Mouse (Mus musculus) lung, postnatal 36 days (tissue): ENCODE data around the gene Smg9.

ENCODE experiments used
- DNase-seq: peaks from one replicate; pipeline ENCODE4 v3.0.0; 2022; ENCODE audit warnings: mixed read lengths

Gene Smg9

DNA sequence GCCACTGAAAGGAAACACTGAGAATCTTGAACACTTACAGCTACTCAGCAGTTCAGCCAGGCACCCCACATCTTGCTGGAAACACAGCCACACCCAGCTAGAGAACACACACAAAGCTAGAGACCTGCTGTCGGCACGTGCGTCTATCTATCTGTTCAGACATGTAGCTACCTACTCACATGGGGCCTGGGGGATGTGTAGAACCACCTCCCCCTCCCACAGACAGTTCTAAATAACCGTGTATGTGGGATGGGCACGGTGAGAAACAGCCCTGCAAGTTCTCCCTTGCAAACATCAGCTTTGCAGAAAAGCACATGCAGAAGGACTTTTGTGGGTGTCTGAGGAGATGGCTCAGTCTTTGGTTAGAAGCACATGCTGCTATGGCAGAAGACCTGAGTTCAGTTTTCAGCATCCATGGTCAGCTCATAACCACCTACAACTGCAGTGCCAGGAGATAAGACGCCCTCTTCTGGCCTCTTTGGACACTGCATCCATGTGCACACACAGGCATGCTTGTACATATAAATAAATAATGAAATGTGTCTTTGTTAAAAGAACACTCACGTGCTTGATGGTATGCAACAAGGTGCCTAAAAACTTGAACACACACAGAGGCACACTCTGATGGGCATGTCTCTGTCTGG, 47.4 kb downstream of the Smg9 start:
- peak; percentile 18 for DNase-seq

DNA sequence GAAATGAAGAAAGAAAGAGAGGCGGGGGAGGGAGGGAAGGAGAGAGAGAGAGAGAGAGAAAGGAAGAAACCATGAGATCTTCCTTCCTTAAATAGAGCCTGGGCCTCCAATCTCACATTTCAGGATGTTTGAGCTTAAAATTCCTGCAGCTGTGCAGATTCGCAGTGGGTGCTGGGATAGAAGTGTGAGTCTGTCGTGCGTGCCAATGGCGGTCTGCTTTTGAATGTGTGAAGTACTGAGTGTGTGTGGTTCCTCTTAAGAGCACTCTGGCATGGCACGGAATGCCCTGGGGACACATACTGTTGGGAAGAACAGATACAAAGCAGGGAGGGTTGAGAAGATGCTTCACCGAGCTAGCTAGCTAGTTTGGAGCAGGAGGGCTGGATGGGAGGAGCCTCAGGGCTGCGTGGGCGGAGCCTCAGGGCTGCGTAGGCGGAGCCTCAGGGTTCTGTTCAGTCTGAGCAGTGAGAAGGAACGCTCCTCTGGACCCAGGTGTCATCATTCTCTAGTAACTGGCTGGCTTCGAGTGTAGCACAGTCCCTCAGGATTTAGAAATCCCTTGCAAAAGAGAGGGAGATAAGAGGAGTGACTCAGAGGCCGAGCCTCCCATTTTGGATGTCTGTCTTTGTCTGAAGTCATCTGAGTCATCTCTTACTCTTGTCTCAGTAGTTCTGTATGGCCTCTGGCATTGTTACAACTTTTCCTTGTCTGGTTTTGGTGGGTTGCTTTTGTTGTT, 49.5 kb downstream of the Smg9 start:
- DNase-seq = peak; percentile 28

DNA sequence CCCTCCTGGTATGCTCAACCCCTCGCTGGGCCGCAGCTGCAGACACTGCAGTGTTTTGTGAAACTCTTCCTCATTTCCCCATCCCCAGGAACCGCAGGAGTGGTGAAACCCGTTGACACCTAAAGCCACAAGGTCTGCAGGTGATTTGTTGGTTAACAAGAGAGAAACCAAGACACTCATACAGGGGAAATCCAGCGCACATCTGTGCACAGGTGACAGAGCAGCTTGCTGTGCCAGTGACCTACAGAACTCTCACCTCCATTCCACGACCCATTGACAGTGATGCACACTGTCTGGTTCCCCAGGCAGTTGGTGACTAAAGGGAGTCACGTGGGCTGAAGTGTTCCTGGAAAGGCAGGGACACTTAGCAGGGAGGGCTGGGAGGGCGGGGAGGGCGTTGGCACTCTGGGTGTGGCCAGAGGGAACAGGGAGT, 51.2 kb downstream of the Smg9 start:
- DNase-seq = peak; percentile 52

DNA sequence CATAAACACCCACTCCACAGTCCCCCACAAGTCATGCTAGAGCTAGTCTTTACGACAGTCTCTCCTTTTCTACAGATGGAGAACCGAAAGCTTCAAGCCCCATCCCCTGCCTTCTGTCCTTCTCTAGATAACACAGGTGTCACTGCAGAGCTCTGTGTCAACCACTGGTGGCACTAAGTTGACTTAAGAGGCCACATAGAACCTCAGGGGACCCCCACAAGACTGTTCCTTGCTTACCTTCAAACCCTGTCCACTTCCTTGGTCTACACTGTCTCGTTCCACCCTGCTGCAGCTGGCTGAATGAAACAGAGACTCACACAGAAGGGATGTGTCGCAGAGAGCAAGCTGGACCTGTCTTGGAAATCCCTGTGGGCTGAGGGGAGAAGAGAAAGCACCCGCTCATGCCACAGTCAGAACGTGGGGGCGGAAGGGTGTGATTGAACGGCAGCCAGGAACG, 52.5 kb downstream of the Smg9 start, which contains the start of gene Irgc1:
Gene Irgc1 (minus strand): TSS at position 443 of the 457 bp plus-strand sequence.
- peak; percentile 32 for DNase-seq

DNA sequence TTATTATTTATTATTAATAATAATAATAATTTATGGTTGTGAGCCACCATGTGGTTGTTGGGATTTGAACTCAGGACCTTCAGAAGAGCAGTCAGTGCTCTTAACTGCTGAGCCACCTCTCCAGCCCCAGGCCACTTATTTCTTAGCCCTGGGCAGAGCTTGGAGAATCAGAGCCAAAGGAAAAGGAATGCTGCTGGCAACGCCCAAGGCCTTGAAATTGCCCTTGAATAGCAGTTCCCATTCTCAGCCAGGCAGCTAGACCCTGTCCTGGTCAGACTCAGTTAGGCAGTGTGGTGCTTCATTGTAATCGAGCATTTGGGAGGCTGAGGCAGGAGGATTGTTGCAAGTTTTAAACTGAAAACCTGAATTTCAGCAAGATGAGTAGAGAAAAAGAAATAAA, 54.8 kb downstream of the Smg9 start:
- DNase-seq = no peak

DNA sequence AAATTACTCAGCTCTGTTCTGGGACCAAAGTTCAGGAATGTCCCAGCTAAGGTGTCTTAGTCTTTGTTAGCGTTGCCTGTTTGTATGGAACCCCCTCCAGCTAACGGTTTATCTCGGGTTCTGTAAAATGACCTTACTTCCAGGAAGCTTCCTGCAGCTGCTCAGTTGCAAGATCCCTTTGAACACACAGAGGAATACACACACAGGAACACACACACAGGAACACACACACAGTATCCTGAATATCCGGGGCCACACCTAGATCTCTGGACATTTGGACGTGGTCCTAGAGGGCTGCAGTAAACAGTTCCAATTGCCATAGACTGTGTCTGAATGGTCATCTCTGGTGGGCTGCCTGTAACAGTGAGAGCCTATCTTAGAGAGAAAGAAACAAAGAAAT, 56.3 kb downstream of the Smg9 start:
- DNase-seq = peak; percentile 79

DNA sequence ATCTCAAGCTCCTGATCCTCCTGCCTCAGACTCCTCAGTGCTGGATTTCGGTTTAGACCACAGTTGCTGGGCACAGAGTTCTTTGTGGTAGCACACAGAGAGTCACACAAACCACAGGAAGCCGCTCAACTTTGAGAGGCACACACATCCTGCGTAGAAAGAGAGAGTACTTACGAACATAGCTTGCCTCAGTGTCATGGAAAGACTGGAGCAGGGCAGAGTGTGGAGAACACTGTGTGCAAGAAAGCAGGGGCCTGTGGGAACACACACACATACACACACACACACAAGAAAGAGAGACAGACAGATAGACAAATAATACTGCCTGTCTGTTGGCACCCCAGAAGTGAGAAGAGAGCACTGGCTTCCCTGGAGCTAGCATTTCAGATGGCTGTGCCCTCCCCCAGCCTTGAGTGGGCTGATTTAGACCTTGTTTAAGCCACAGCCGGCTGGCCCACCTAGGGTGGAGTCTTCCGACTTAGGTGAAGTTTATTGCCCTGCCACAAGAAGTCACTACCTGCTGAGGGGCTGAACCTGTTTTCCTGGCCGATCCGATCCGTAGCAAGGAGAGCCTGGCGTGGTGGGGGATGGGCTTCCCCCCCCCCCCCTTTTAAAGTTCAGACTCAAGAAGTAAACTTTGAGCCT, 58.4 kb downstream of the Smg9 start:
- DNase-seq = peak; percentile 65

DNA sequence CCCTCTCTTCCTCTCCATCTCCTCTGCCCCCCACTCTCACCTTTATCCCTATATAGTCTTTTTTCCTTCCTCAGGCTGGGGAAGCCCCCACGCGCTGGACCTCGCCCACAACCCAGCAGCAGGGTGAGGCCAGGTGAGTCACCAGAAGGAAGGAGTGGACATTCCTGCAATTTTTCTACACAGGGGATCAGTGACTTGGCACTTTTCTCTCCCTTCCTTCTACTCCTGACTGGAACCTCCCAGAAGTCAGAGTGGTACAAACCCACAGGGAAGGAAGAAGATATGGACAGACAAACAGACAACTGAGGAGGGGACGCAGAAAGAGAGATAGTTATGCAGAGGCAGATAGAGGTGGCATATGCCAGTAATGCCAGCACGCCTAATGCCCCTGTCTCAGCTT, 60.0 kb downstream of the Smg9 start:
- peak; percentile 42 for DNase-seq

DNA sequence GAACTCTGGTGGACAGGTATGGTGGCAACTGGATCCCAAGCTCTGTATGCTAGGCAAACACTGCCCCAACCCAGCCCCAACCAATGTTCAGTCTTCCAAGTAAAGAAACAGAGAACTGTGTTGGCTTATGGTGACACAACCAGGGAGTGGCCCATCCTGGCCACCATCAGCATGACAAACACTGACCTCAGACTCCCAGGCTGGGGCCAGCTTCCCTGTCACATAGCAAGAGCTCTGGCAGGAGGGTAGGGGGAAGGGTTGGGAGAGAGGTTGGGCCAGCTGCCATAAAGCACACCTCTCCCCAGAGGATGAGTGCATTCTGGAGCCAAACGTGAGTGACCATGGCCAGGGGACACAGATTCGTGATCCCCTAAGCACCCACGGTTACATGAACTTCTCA, 60.4 kb downstream of the Smg9 start:
- DNase-seq = peak; percentile 89

DNA sequence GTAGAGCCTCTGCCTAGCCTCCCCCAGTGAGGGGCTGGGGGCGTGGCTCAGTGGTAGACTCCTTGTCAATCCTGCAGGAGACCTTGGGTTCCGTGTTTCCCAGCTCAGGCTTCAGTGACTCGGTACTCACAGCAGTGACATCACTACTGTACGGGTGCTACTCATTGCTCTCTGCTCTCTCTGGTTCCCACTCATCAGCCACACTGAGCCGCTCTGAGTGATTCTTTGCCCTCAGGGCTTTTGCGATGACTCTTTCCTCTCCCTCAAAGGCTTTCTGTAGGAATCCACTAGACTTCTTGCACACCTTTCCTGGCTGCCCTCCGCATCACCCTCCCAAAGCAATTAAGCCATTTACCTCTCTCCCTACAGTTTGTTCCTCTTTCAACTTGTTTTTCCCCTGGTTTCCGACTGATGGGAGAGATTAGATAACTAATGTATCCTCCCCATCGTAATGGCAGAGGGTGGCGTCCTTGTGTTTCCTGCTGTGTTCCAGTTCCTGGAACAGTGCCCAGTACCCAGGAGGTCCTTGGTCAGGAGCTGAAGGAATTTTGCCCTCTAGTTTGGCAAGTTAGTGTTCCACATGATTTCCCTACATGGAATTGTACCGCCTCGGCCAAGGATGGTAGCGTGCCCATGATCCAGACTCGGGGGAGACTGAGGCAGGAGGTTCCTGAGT, 62.1 kb downstream of the Smg9 start:
- peak; percentile 84 for DNase-seq

DNA sequence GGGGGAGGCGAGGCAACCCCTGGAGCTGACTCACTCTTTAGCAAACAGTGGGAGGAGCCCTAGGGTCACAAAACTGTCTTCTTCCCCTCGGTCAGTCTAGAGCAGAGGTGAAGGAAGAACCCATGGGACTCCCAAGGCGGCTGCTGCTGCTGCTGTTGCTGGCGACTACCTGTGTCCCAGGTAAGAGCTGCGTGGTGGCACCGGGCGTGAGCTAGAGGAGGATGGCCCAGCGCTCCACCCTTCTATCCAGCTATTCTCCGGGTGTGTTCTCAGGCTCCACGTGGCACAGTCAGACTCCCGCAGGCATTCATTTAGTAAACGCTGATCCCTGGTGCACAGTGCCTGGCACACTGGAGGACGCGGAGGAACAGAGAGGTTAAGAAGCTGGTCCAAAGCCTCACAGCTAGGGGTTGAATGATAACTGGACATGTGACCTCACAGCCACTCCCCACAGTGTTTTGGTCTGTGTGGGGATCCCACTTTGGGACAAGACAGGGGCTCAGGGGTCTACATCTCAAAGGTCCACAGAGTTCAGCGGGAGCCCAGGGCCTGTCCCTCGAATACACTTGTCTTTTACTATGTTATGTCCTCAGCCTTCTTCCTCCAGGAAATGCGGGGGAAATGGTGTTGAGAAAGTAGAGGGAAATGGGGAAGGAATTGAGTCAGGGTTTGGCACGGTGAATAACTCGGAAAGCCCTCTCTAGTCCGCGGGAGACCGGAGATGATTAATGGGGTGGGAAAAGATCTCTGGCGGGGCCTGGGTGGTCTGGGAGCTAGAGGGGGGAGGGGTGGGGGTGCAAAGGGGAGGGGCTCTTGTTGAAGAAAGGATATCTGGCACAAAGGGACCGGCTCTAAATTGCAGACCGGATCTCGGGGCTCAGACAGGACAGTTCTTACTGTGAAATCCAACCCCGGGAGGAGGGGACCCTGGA, 63.2 kb downstream of the Smg9 start, which contains the start of gene Plaur:
Gene Plaur (plus strand): TSS at position 97 of the 932 bp plus-strand sequence.
- peak; percentile 79 for DNase-seq

DNA sequence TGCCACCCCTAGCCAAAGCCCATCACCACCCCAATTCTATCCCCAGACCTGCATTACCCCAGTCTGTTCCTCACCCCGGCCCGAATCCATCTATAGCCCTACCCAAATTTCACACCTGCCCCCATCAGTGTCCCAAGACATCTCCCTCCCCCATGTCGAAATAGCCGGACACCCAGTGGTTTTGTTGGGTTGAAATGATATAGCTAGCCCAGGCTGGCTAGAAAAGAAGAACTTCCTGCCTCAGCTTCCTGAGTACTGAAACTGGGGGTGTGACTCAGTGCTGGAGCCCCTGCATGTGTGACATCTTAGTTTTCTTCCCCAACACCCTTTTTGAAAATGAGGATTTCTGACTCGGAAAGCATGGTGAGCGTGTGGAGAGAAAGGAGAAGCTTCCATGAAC, 67.4 kb downstream of the Smg9 start:
- DNase-seq = no peak

DNA sequence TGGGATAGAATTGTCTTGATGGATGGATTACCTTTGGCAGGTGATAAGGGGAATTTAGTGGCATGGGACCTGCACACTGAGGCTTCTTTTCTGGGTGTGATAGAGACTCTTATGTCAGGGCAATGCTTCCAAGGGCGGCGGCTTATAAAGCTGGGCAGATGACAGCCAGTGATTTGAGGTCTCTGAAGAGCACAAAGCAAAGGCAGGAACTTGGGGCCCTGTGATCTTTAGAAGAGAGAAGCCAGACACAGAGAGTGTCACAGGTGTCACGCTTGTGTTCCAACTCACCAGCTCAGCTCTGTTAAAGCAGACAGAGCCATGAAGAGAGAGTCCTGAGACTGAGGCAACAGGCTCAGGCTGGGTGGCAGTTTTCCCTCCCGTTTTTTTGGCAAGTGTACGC, 68.5 kb downstream of the Smg9 start:
- no peak for DNase-seq

DNA sequence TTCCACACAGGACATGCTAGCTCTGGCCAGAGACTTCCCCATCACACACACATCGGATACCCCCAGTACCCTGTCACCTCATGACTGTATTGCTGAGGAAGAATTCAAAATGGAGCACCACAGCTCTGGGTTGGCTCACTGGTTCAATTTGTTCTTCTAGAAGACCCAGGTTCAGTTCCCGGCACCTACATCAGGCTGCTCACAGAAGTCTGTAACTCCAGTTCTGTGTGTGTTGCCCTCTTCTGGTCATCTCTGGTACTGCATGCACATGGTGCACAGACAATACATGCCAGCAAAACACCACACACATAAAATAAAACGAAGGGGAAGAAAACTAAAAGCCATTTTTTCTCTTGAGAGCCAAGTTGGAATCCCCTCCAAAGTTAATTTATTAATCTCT, 69.7 kb downstream of the Smg9 start:
- peak; percentile 37 for DNase-seq

DNA sequence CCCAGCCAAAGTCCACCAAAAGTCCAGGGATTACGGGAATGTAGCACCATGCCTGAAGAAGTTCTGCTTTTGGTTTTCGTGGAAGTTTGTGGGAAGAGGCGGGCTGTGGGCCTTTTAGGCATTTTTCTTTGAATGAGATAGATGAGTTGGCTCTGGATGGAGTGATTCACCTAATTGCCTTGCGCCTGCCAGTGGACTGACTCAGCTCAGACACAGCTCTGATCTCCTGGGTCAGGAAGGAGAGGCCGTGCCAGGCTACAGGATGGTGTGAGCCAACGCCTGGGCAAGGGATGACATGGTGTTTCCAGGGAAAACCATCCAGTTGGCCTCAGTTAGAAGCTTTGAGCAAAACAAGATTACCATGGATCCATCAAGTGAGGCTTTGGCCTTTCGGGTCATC, 70.9 kb downstream of the Smg9 start:
- DNase-seq = peak; percentile 40
